Mouse (Mus musculus): ENCODE measurements around the gene C1qtnf12. TPM values are rescaled to one million over a fixed set of nuclear protein-coding genes. Genes with fewer than 3 reads are reported as not detected.
A peak's percentile ranks its signal among the peaks of the same experiment; 100 is the strongest.

Gene C1qtnf12
- total and polyA plus RNA-seq, 2 experiments from 2014 or later, result 10.3 to 13.9 TPM

- no peak for TF ChIP-seq CTCF (IDR thresholded peaks at IDR 0.05; ENCODE audit: low read depth)
- no peaks in the 10 kb centered on the region for H3K9me3 ChIP-seq (ENCODE audit: low read length)
- H3K27me3 ChIP-seq (ENCODE audit: insufficient read depth, low read length), result no peaks in the 10 kb centered on the region
- peaks cover 19% of the 10 kb centered on the region for H3K36me3 ChIP-seq (ENCODE audit: insufficient read depth)
- H3K4me2 ChIP-seq (ENCODE audit: low read depth), result peak overlapping the region; percentile 64
- peak overlapping the region; percentile 79 for H3K9ac ChIP-seq
- peak overlapping the region; percentile 89 for H3K27ac ChIP-seq (ENCODE audit: low read depth, low read length)
- H3K4me3 ChIP-seq (ENCODE audit: low read depth, low read length), result peak overlapping the region; percentile 85
- WGBS, result 1% methylated on average over 70 of the region's 70 CpGs
- H3K4me1 ChIP-seq (ENCODE audit: insufficient read depth), result peaks cover 18% of the 10 kb centered on the region
- DNase-seq, result peak; percentile 98
- ATAC-seq, result peak; percentile 84
These were observed 30.9 kb downstream of the C1qtnf12 start for GRCm38 (mm10) chr4:155992906-155993547.

GRCm38 (mm10) chr4:155993606-155994005 lies 31.5 kb downstream of the C1qtnf12 start:
- peak overlapping the region; percentile 85 for H3K4me3 ChIP-seq (ENCODE audit: low read depth, low read length)
- H3K36me3 ChIP-seq (ENCODE audit: insufficient read depth), result peaks cover 25% of the 10 kb centered on the region
- peak overlapping the region; percentile 79 for H3K9ac ChIP-seq
- no peaks in the 10 kb centered on the region for H3K27me3 ChIP-seq (ENCODE audit: insufficient read depth, low read length)
- no peak for ATAC-seq
- H3K4me2 ChIP-seq (ENCODE audit: low read depth), result peak overlapping the region; percentile 64
- H3K27ac ChIP-seq (ENCODE audit: low read depth, low read length), result peak overlapping the region; percentile 89
- peaks cover 18% of the 10 kb centered on the region for H3K4me1 ChIP-seq (ENCODE audit: insufficient read depth)
- WGBS, result 5% methylated on average over 15 of the region's 15 CpGs
- no peak for TF ChIP-seq CTCF (IDR thresholded peaks at IDR 0.05; ENCODE audit: low read depth)
- no peaks in the 10 kb centered on the region for H3K9me3 ChIP-seq (ENCODE audit: low read length)
- DNase-seq, result no peak

- TF ChIP-seq CTCF (IDR thresholded peaks at IDR 0.05; ENCODE audit: low read depth), result no peak
- 97% methylated on average over 3 of the region's 3 CpGs for WGBS
- peaks cover 80% of the 10 kb centered on the region for H3K36me3 ChIP-seq (ENCODE audit: insufficient read depth)
These were observed 42.0 kb downstream of the C1qtnf12 start for GRCm38 (mm10) chr4:156004109-156004508.

GRCm38 (mm10) chr4:156008369-156008768 lies 46.3 kb downstream of the C1qtnf12 start:
- DNase-seq (no peak), ATAC-seq (no peak)
- H3K9me3 ChIP-seq (ENCODE audit: low read length), result no peaks in the 10 kb centered on the region
- no peak for TF ChIP-seq CTCF (IDR thresholded peaks at IDR 0.05; ENCODE audit: low read depth)
- H3K9ac ChIP-seq, result no peak overlapping the region
- 98% methylated on average over 4 of the region's 4 CpGs for WGBS
- H3K4me2 ChIP-seq (ENCODE audit: low read depth), result no peak overlapping the region
- H3K36me3 ChIP-seq (ENCODE audit: insufficient read depth), result peaks cover 82% of the 10 kb centered on the region
- no peak overlapping the region for H3K4me3 ChIP-seq (ENCODE audit: low read depth, low read length)
- no peak overlapping the region for H3K27ac ChIP-seq (ENCODE audit: low read depth, low read length)
- no peaks in the 10 kb centered on the region for H3K27me3 ChIP-seq (ENCODE audit: insufficient read depth, low read length)
- no peaks in the 10 kb centered on the region for H3K4me1 ChIP-seq (ENCODE audit: insufficient read depth)

More at GRCm38 (mm10) chr4:156004109-156004508, 42.0 kb downstream of the C1qtnf12 start:
- Histone ChIP-seq H3K27ac (ENCODE audit: low read depth, low read length) (no peak overlapping the region), H3K9ac (no peak overlapping the region), H3K4me2 (ENCODE audit: low read depth) (no peak overlapping the region), H3K9me3 (ENCODE audit: low read length) (no peaks in the 10 kb centered on the region), H3K4me1 (ENCODE audit: insufficient read depth) (no peaks in the 10 kb centered on the region), H3K27me3 (ENCODE audit: insufficient read depth, low read length) (no peaks in the 10 kb centered on the region), H3K4me3 (ENCODE audit: low read depth, low read length) (no peak overlapping the region)
- DNase-seq (no peak), ATAC-seq (no peak)

GRCm38 (mm10) chr4:156013637-156014036 lies 51.5 kb downstream of the C1qtnf12 start, which contains the start of gene Tnfrsf4:
Gene Tnfrsf4 (plus strand): TSS chr4:156013843.
- WGBS, result 87% methylated on average over 8 of the region's 8 CpGs
- TF ChIP-seq CTCF (IDR thresholded peaks at IDR 0.05; ENCODE audit: low read depth), result no peak
- peaks cover 52% of the 10 kb centered on the region for H3K36me3 ChIP-seq (ENCODE audit: insufficient read depth)
- no peaks in the 10 kb centered on the region for H3K27me3 ChIP-seq (ENCODE audit: insufficient read depth, low read length)
- H3K4me3 ChIP-seq (ENCODE audit: low read depth, low read length), result no peak within 1 kb of the TSS
- no peaks in the 10 kb centered on the region for H3K4me1 ChIP-seq (ENCODE audit: insufficient read depth)
- DNase-seq (no peak), ATAC-seq (no peak)
- no peak within 1 kb of the TSS for H3K27ac ChIP-seq (ENCODE audit: low read depth, low read length)
- no peaks in the 10 kb centered on the region for H3K9me3 ChIP-seq (ENCODE audit: low read length)
- H3K9ac ChIP-seq, result no peak within 1 kb of the TSS
- no peak within 1 kb of the TSS for H3K4me2 ChIP-seq (ENCODE audit: low read depth)

GRCm38 (mm10) chr4:156014436-156014835 lies 52.3 kb downstream of the C1qtnf12 start:
- DNase-seq (no peak), ATAC-seq (no peak)
- Histone ChIP-seq H3K9me3 (ENCODE audit: low read length) (no peaks in the 10 kb centered on the region), H3K9ac (no peak overlapping the region), H3K4me3 (ENCODE audit: low read depth, low read length) (no peak overlapping the region), H3K36me3 (ENCODE audit: insufficient read depth) (peaks cover 44% of the 10 kb centered on the region), H3K4me1 (ENCODE audit: insufficient read depth) (no peaks in the 10 kb centered on the region), H3K27me3 (ENCODE audit: insufficient read depth, low read length) (no peaks in the 10 kb centered on the region), H3K4me2 (ENCODE audit: low read depth) (no peak overlapping the region), H3K27ac (ENCODE audit: low read depth, low read length) (no peak overlapping the region)
- no peak for TF ChIP-seq CTCF (IDR thresholded peaks at IDR 0.05; ENCODE audit: low read depth)
- WGBS, result 88% methylated on average over 2 of the region's 2 CpGs

Other genes starting within 250 kb of the C1qtnf12 start
- gene Tmem240, start 227.5 kb upstream of the C1qtnf12 start, total RNA-seq (2014; rRNA removed), result 43.4 and 55.2 TPM in 2 replicates
- gene Tmem240, start 227.5 kb upstream of the C1qtnf12 start, polyA plus RNA-seq (2015; fragmentation: Nextera tagmentation; extraction: Ambion mirVana), result 19.1 and 23.8 TPM in 2 replicates
- 72.3 and 79.2 TPM in 2 replicates for gene Atad3a, start 201.2 kb upstream of the C1qtnf12 start, total RNA-seq (2014; rRNA removed)
- 61.3 and 68.6 TPM in 2 replicates for gene Atad3a, start 201.2 kb upstream of the C1qtnf12 start, polyA plus RNA-seq (2015; fragmentation: Nextera tagmentation; extraction: Ambion mirVana)
- gene Vwa1, start 187.6 kb upstream of the C1qtnf12 start, total RNA-seq (2014; rRNA removed), result 27.9 and 29.6 TPM in 2 replicates
- gene Vwa1, start 187.6 kb upstream of the C1qtnf12 start, polyA plus RNA-seq (2015; fragmentation: Nextera tagmentation; extraction: Ambion mirVana), result 22.9 and 24.8 TPM in 2 replicates
- 0.14 and 0.38 TPM in 2 replicates for gene Tmem88b, start 176.4 kb upstream of the C1qtnf12 start, total RNA-seq (2014; rRNA removed)
- 0.24 and 0.38 TPM in 2 replicates for gene Tmem88b, start 176.4 kb upstream of the C1qtnf12 start, polyA plus RNA-seq (2015; fragmentation: Nextera tagmentation; extraction: Ambion mirVana)
- not detected in 2 replicates for gene Ankrd65, start 171.9 kb upstream of the C1qtnf12 start, total RNA-seq (2014; rRNA removed)
- not detected in 2 replicates for gene Ankrd65, start 171.9 kb upstream of the C1qtnf12 start, polyA plus RNA-seq (2015; fragmentation: Nextera tagmentation; extraction: Ambion mirVana)
- gene Mrpl20, start 159.4 kb upstream of the C1qtnf12 start, total RNA-seq (2014; rRNA removed), result 134 and 220 TPM in 2 replicates
- gene Mrpl20, start 159.4 kb upstream of the C1qtnf12 start, polyA plus RNA-seq (2015; fragmentation: Nextera tagmentation; extraction: Ambion mirVana), result 304 and 396 TPM in 2 replicates
- 112 and 113 TPM in 2 replicates for gene Ccnl2, start 149.8 kb upstream of the C1qtnf12 start, total RNA-seq (2014; rRNA removed)
- gene Ccnl2, start 149.8 kb upstream of the C1qtnf12 start, polyA plus RNA-seq (2015; fragmentation: Nextera tagmentation; extraction: Ambion mirVana), result 48.3 and 68.3 TPM in 2 replicates
- gene Aurkaip1, start 131.0 kb upstream of the C1qtnf12 start, total RNA-seq (2014; rRNA removed), result 90.9 and 93.0 TPM in 2 replicates
- 148 and 183 TPM in 2 replicates for gene Aurkaip1, start 131.0 kb upstream of the C1qtnf12 start, polyA plus RNA-seq (2015; fragmentation: Nextera tagmentation; extraction: Ambion mirVana)
- 19.5 and 35.9 TPM in 2 replicates for gene Mxra8, start 122.6 kb upstream of the C1qtnf12 start, total RNA-seq (2014; rRNA removed)
- 25.0 and 30.5 TPM in 2 replicates for gene Mxra8, start 122.6 kb upstream of the C1qtnf12 start, polyA plus RNA-seq (2015; fragmentation: Nextera tagmentation; extraction: Ambion mirVana)
- gene Dvl1, start 114.9 kb upstream of the C1qtnf12 start, total RNA-seq (2014; rRNA removed), result 118 and 120 TPM in 2 replicates
- 15.1 and 16.3 TPM in 2 replicates for gene Dvl1, start 114.9 kb upstream of the C1qtnf12 start, polyA plus RNA-seq (2015; fragmentation: Nextera tagmentation; extraction: Ambion mirVana)
- gene Tas1r3, start 99.0 kb upstream of the C1qtnf12 start, total RNA-seq (2014; rRNA removed), result 0.54 and 0.67 TPM in 2 replicates
- gene Tas1r3, start 99.0 kb upstream of the C1qtnf12 start, polyA plus RNA-seq (2015; fragmentation: Nextera tagmentation; extraction: Ambion mirVana), result 0.14 and 0.22 TPM in 2 replicates
- gene Cptp, start 92.9 kb upstream of the C1qtnf12 start, total RNA-seq (2014; rRNA removed), result 12.7 and 19.8 TPM in 2 replicates
- 18.7 and 22.8 TPM in 2 replicates for gene Cptp, start 92.9 kb upstream of the C1qtnf12 start, polyA plus RNA-seq (2015; fragmentation: Nextera tagmentation; extraction: Ambion mirVana)
- gene Ints11, start 92.8 kb upstream of the C1qtnf12 start, total RNA-seq (2014; rRNA removed), result 47.7 and 63.8 TPM in 2 replicates
- 58.8 and 59.8 TPM in 2 replicates for gene Ints11, start 92.8 kb upstream of the C1qtnf12 start, polyA plus RNA-seq (2015; fragmentation: Nextera tagmentation; extraction: Ambion mirVana)
- gene Pusl1, start 70.5 kb upstream of the C1qtnf12 start, total RNA-seq (2014; rRNA removed), result 65.4 and 69.5 TPM in 2 replicates
- 56.5 and 59.0 TPM in 2 replicates for gene Pusl1, start 70.5 kb upstream of the C1qtnf12 start, polyA plus RNA-seq (2015; fragmentation: Nextera tagmentation; extraction: Ambion mirVana)
- gene Acap3, start 70.5 kb upstream of the C1qtnf12 start, total RNA-seq (2014; rRNA removed), result 116 and 147 TPM in 2 replicates
- gene Acap3, start 70.5 kb upstream of the C1qtnf12 start, polyA plus RNA-seq (2015; fragmentation: Nextera tagmentation; extraction: Ambion mirVana), result 84.2 and 95.3 TPM in 2 replicates
- 80.3 and 84.7 TPM in 2 replicates for gene Ube2j2, start 18.5 kb upstream of the C1qtnf12 start, total RNA-seq (2014; rRNA removed)
- gene Ube2j2, start 18.5 kb upstream of the C1qtnf12 start, polyA plus RNA-seq (2015; fragmentation: Nextera tagmentation; extraction: Ambion mirVana), result 138 and 163 TPM in 2 replicates
- gene B3galt6, start 30.3 kb downstream of the C1qtnf12 start, total RNA-seq (2014; rRNA removed), result 39.5 and 43.9 TPM in 2 replicates
- gene B3galt6, start 30.3 kb downstream of the C1qtnf12 start, polyA plus RNA-seq (2015; fragmentation: Nextera tagmentation; extraction: Ambion mirVana), result 19.4 and 28.6 TPM in 2 replicates
- 123 and 126 TPM in 2 replicates for gene Sdf4, start 30.6 kb downstream of the C1qtnf12 start, total RNA-seq (2014; rRNA removed)
- 115 and 117 TPM in 2 replicates for gene Sdf4, start 30.6 kb downstream of the C1qtnf12 start, polyA plus RNA-seq (2015; fragmentation: Nextera tagmentation; extraction: Ambion mirVana)
- 0.48 and 1.3 TPM in 2 replicates for gene Tnfrsf4, start 51.5 kb downstream of the C1qtnf12 start, total RNA-seq (2014; rRNA removed)
- gene Tnfrsf4, start 51.5 kb downstream of the C1qtnf12 start, polyA plus RNA-seq (2015; fragmentation: Nextera tagmentation; extraction: Ambion mirVana), result 0.40 and 0.49 TPM in 2 replicates
- gene Tnfrsf18, start 63.8 kb downstream of the C1qtnf12 start, total RNA-seq (2014; rRNA removed), result 1.5 TPM in 1 of 2 replicates, not detected in the other
- 0.67 and 1.2 TPM in 2 replicates for gene Tnfrsf18, start 63.8 kb downstream of the C1qtnf12 start, polyA plus RNA-seq (2015; fragmentation: Nextera tagmentation; extraction: Ambion mirVana)
- not detected in 2 replicates for gene Ttll10, start 97.1 kb downstream of the C1qtnf12 start, total RNA-seq (2014; rRNA removed)
- 0.06 TPM in 1 of 2 replicates, not detected in the other for gene Ttll10, start 97.1 kb downstream of the C1qtnf12 start, polyA plus RNA-seq (2015; fragmentation: Nextera tagmentation; extraction: Ambion mirVana)
- 22.8 and 28.3 TPM in 2 replicates for gene 9430015G10Rik, start 147.7 kb downstream of the C1qtnf12 start, total RNA-seq (2014; rRNA removed)
- 18.3 and 22.3 TPM in 2 replicates for gene 9430015G10Rik, start 147.7 kb downstream of the C1qtnf12 start, polyA plus RNA-seq (2015; fragmentation: Nextera tagmentation; extraction: Ambion mirVana)
- 0.33 and 0.46 TPM in 2 replicates for gene Rnf223, start 168.2 kb downstream of the C1qtnf12 start, total RNA-seq (2014; rRNA removed)
- 0.08 and 0.19 TPM in 2 replicates for gene Rnf223, start 168.2 kb downstream of the C1qtnf12 start, polyA plus RNA-seq (2015; fragmentation: Nextera tagmentation; extraction: Ambion mirVana)
- 218 and 261 TPM in 2 replicates for gene Agrn, start 235.2 kb downstream of the C1qtnf12 start, total RNA-seq (2014; rRNA removed)
- 48.2 and 61.3 TPM in 2 replicates for gene Agrn, start 235.2 kb downstream of the C1qtnf12 start, polyA plus RNA-seq (2015; fragmentation: Nextera tagmentation; extraction: Ambion mirVana)
- gene Isg15, start 238.5 kb downstream of the C1qtnf12 start, total RNA-seq (2014; rRNA removed), result 1.4 and 2.2 TPM in 2 replicates
- gene Isg15, start 238.5 kb downstream of the C1qtnf12 start, polyA plus RNA-seq (2015; fragmentation: Nextera tagmentation; extraction: Ambion mirVana), result 2.4 and 3.4 TPM in 2 replicates
- gene AW011738, start 241.0 kb downstream of the C1qtnf12 start, total RNA-seq (2014; rRNA removed), result 3.5 and 5.7 TPM in 2 replicates
- gene AW011738, start 241.0 kb downstream of the C1qtnf12 start, polyA plus RNA-seq (2015; fragmentation: Nextera tagmentation; extraction: Ambion mirVana), result 1.8 and 3.4 TPM in 2 replicates

Data from forebrain, postnatal 0 days (tissue).